Mouse (Mus musculus): ENCODE measurements around the gene Rbms3. TPM values are rescaled to one million over a fixed set of nuclear protein-coding genes. Genes with fewer than 3 reads are reported as not detected.

The Rbms3 gene
- polyA plus RNA-seq, 1 experiment from 2014 or later: 13.1 TPM

- H3K4me3 ChIP-seq: no peak overlapping the region
- H3K27me3 ChIP-seq: no peaks in the 10 kb centered on the region
- no peaks in the 10 kb centered on the region for H3K4me1 ChIP-seq
- H3K9ac ChIP-seq: no peak overlapping the region
- no peak overlapping the region for H3K4me2 ChIP-seq
- no peak overlapping the region for H3K27ac ChIP-seq
- H3K36me3 ChIP-seq (ENCODE audit: poor library complexity, severe bottlenecking): no peaks in the 10 kb centered on the region
- H3K9me3 ChIP-seq (replicated peaks): no peaks in the 10 kb centered on the region
- WGBS: 70% methylated on average over 6 of the region's 6 CpGs
- ATAC-seq: no peak
These were observed 395.0 kb downstream of the Rbms3 start for GRCm38 (mm10) chr9:117234726-117235075.

GRCm38 (mm10) chr9:117234065-117234725 is 395.5 kb downstream of the Rbms3 start:
- Histone ChIP-seq H3K36me3 (ENCODE audit: poor library complexity, severe bottlenecking) (no peaks in the 10 kb centered on the region), H3K9me3 (replicated peaks) (no peaks in the 10 kb centered on the region), H3K27me3 (no peaks in the 10 kb centered on the region), H3K4me2 (no peak overlapping the region), H3K4me1 (no peaks in the 10 kb centered on the region), H3K4me3 (no peak overlapping the region), H3K9ac (no peak overlapping the region), H3K27ac (no peak overlapping the region)
- no peak for ATAC-seq
- 93% methylated on average over 5 of the region's 5 CpGs for WGBS

- H3K9me3 ChIP-seq (replicated peaks): no peaks in the 10 kb centered on the region
- no peak overlapping the region for H3K4me2 ChIP-seq
- no peaks in the 10 kb centered on the region for H3K27me3 ChIP-seq
- H3K4me1 ChIP-seq: no peaks in the 10 kb centered on the region
- WGBS: 90% methylated on average over 8 of the region's 8 CpGs
- H3K4me3 ChIP-seq: no peak overlapping the region
- ATAC-seq: no peak
- H3K9ac ChIP-seq: no peak overlapping the region
- no peaks in the 10 kb centered on the region for H3K36me3 ChIP-seq (ENCODE audit: poor library complexity, severe bottlenecking)
- no peak overlapping the region for H3K27ac ChIP-seq
These were observed 407.0 kb downstream of the Rbms3 start for GRCm38 (mm10) chr9:117222741-117223140.

DNA sequence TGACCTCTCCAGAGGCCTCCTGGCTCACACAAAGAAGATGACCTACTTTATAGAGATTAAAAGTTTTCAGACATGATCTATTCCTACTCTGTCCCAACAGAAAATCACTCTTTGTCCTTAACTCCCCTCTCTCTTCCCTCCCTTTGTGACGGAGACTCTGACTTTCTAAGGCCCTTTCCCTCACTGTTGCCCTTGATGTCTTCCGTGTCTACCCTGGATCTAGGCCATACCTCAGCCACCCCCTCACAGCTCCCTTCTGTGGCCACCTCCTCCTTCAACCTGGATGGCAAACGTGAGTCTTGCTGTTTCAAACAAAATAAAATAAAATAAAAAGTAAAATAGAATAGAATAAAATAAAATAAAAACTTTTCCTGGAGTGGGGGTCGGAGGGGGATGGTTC is 408.2 kb downstream of the Rbms3 start:
- no peak for ATAC-seq
- WGBS: 83% methylated on average over 4 of the region's 4 CpGs

GRCm38 (mm10) chr9:117216026-117216755 is 413.5 kb downstream of the Rbms3 start:
- Histone ChIP-seq H3K4me2 (no peak overlapping the region), H3K4me3 (no peak overlapping the region), H3K27ac (no peak overlapping the region), H3K4me1 (0 out of 2 replicates have a peak, but pooled peaks cover 4% of the 10 kb centered on the region), H3K9me3 (replicated peaks) (no peaks in the 10 kb centered on the region), H3K36me3 (ENCODE audit: poor library complexity, severe bottlenecking) (no peaks in the 10 kb centered on the region), H3K27me3 (no peaks in the 10 kb centered on the region), H3K9ac (no peak overlapping the region)
- ATAC-seq: no peak
- WGBS: 70% methylated on average over 9 of the region's 9 CpGs

More for the DNA sequence above, 408.2 kb downstream of the Rbms3 start:
- H3K9me3 ChIP-seq (replicated peaks): no peaks in the 10 kb centered on the region
- no peak overlapping the region for H3K4me2 ChIP-seq
- H3K36me3 ChIP-seq (ENCODE audit: poor library complexity, severe bottlenecking): no peaks in the 10 kb centered on the region
- no peak overlapping the region for H3K9ac ChIP-seq
- no peak overlapping the region for H3K4me3 ChIP-seq
- no peak overlapping the region for H3K27ac ChIP-seq
- no peaks in the 10 kb centered on the region for H3K27me3 ChIP-seq
- H3K4me1 ChIP-seq: no peaks in the 10 kb centered on the region

DNA sequence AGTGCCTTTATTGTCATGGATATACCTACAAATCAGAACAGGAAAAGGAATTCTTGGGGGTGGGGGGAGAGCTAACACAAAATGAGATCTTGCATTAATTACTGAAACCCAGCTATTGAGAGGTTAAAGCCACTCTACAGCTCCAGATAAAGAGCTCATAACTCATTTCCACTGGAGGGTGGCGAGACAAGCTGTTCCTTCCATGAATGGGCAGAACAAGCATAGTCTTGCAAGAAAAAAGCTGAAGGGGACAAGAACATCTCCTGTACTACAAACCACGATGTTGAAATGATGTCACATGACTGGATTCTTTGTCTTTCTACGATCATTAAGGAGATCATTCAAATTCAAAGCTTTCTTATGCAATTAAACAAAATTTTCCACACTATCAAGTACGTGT is 417.7 kb downstream of the Rbms3 start:
- Histone ChIP-seq H3K4me3 (no peak overlapping the region), H3K9me3 (replicated peaks) (no peaks in the 10 kb centered on the region), H3K27ac (no peak overlapping the region), H3K27me3 (no peaks in the 10 kb centered on the region), H3K4me2 (no peak overlapping the region), H3K9ac (no peak overlapping the region), H3K4me1 (0 out of 2 replicates have a peak, but pooled peaks cover 4% of the 10 kb centered on the region), H3K36me3 (ENCODE audit: poor library complexity, severe bottlenecking) (no peaks in the 10 kb centered on the region)
- 52% methylated on average over 4 of the region's 4 CpGs for WGBS
- ATAC-seq: no peak

DNA sequence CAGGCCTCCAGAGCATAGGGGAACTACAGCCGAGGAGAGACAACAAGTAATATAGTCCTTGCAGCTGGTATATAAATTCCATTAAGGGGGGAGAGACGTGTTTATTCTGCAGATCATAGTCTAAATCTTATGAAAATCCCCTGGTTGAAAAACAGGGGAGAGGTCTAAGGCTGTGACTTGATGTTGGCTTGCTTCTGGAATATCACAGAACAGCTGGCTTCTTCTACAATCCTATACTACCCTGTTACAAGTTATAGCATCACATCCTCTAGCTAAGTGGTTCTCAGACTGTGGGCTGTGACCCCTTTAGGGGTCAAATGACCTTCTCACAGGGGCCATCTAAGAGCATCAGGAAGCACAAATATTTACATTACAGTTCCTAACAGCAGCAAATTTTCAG is 419.4 kb downstream of the Rbms3 start:
- no peaks in the 10 kb centered on the region for H3K36me3 ChIP-seq (ENCODE audit: poor library complexity, severe bottlenecking)
- H3K4me2 ChIP-seq: no peak overlapping the region
- H3K27me3 ChIP-seq: no peaks in the 10 kb centered on the region
- no peak overlapping the region for H3K9ac ChIP-seq
- no peaks in the 10 kb centered on the region for H3K9me3 ChIP-seq (replicated peaks)
- H3K4me3 ChIP-seq: no peak overlapping the region
- H3K27ac ChIP-seq: no peak overlapping the region
- ATAC-seq: no peak
- 87% methylated on average over 2 of the region's 2 CpGs for WGBS
- H3K4me1 ChIP-seq: 0 out of 2 replicates have a peak, but pooled peaks cover 4% of the 10 kb centered on the region

DNA sequence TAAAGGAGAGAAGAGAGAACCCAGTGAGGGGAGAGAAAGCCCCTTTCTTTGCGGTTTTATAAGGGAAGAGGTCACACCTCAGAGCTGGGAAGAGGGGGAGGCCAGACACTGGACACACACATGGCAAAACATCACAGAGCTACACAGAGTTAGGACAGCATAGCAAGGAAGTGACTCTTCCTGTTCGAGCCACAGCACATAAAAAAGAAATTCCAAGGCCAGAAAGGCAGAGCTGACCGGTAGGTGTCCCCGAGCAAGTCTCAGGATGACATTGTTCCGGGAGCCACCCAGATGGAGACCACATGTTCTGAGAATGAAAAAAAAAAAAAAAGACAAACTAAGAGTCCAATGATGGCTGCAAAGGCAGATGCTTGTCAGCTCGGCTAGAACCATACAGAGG is 424.3 kb downstream of the Rbms3 start:
- Histone ChIP-seq H3K4me1 (no peaks in the 10 kb centered on the region), H3K27me3 (no peaks in the 10 kb centered on the region), H3K9ac (no peak overlapping the region), H3K4me3 (no peak overlapping the region), H3K9me3 (replicated peaks) (no peaks in the 10 kb centered on the region), H3K4me2 (no peak overlapping the region), H3K36me3 (ENCODE audit: poor library complexity, severe bottlenecking) (no peaks in the 10 kb centered on the region), H3K27ac (no peak overlapping the region)
- no peak for ATAC-seq
- 84% methylated on average over 6 of the region's 6 CpGs for WGBS

DNA sequence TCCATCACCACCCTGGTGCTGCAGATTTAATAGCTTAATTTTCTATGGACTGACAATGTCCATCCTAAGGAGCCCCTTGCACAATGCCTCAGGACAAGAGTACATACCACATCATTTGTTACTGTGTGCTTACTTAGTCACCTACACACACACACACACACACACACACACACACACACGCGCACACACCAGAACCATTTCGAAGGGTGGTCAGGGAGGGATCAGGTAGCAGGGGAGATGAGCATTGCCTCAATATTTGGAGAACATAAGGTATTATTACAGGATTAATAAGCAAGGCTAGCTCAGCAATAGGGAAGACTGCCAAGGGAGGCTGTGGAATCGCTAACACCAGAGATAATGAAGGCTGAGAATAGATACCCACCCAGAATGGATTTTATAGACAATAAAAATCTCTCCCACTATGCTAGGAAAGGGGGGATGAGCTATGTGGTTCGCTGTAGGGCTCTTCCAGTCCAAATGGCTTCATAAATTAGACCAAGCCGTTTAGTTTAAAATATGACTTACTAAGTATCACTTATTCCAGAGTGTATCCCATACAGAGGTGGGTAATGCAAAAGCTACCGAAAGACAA is 429.6 kb downstream of the Rbms3 start:
- ATAC-seq: no peak
- no peaks in the 10 kb centered on the region for H3K27me3 ChIP-seq
- no peak overlapping the region for H3K4me3 ChIP-seq
- H3K27ac ChIP-seq: no peak overlapping the region
- no peaks in the 10 kb centered on the region for H3K36me3 ChIP-seq (ENCODE audit: poor library complexity, severe bottlenecking)
- 0 out of 2 replicates have a peak, but pooled peaks cover 4% of the 10 kb centered on the region for H3K4me1 ChIP-seq
- no peaks in the 10 kb centered on the region for H3K9me3 ChIP-seq (replicated peaks)
- H3K9ac ChIP-seq: no peak overlapping the region
- no peak overlapping the region for H3K4me2 ChIP-seq
- WGBS: 90% methylated on average over 7 of the region's 7 CpGs

DNA sequence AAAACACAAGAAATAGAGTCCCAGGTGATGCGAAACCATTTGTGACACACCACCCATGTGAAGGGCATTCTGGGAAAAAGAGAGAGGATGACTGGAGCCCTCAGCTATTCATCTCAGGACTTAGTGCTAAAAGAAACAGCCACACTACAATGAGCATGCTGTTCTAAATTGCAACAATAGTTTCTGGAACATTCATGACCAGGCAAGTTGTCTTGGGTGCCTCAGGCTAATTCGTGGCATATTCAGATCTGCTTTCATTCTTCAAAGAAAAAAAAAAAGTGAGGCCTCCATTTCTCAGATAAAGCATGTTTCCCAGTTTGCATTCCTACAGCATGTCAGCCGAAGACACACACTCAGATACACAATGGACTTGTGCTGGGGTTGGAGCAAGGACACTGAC is 432.2 kb downstream of the Rbms3 start:
- H3K9ac ChIP-seq: no peak overlapping the region
- H3K36me3 ChIP-seq (ENCODE audit: poor library complexity, severe bottlenecking): no peaks in the 10 kb centered on the region

DNA sequence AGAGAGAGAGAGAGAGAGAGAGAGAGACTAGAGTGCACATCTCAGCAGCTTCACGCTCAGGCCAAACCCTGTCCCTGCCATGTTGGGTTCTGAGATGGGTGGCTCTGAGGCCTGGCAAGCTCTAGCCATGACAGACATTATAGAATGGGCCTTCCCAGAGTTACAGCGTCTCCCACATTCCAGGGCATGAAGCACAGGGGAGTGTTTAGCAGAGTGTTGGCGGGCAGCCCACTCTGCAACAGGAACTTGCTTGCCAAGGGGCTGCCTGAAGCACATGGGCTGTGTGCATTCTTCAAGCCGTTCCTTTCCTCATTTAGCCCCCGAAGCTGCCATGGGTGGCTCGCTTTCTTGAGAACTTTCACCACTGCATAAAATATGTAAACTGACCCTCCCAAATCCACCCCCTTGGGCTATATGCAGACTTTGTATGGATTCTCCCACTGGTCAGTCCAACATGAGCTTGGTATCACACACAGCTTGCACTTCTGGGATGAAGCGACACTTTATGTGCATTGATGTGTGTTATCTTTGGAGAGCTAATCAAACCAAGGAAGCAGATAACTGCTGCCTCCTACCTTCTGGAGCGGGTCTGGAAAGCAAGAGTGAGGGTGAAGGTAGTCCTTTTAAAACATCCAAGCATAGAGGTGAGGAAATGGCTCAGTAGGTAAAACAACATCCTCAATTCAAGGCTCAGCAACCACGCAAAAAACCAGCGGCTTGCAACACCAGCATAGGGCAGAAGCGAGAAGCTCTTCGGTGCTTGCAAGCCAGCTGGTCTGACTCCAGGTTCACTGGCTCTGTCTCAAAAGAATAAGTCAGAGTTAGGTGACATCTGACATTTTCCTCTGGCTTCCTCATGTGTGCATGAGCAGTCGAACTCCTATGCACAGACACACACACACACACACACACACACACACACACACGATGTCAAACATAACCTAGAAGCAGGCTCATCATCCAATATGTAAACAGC is 436.9 kb downstream of the Rbms3 start:
- 70% methylated on average over 14 of the region's 14 CpGs for WGBS
- peaks cover 11% of the 10 kb centered on the region; the same call in 1 of the 2 replicates for H3K4me1 ChIP-seq
- H3K27me3 ChIP-seq: no peaks in the 10 kb centered on the region
- peak; percentile 81 for ATAC-seq
- no peak overlapping the region for H3K4me2 ChIP-seq
- no peaks in the 10 kb centered on the region for H3K36me3 ChIP-seq (ENCODE audit: poor library complexity, severe bottlenecking)
- H3K9me3 ChIP-seq (replicated peaks): no peaks in the 10 kb centered on the region; the same call in 1 of the 2 replicates
- H3K9ac ChIP-seq: no peak overlapping the region
- H3K27ac ChIP-seq: no peak overlapping the region
- no peak overlapping the region for H3K4me3 ChIP-seq

More for the DNA sequence above, 432.2 kb downstream of the Rbms3 start:
- Histone ChIP-seq H3K4me1 (peaks cover 10% of the 10 kb centered on the region; the same call in 1 of the 2 replicates), H3K4me2 (no peak overlapping the region), H3K4me3 (no peak overlapping the region), H3K9me3 (replicated peaks) (no peaks in the 10 kb centered on the region), H3K27me3 (no peaks in the 10 kb centered on the region), H3K27ac (no peak overlapping the region)
- 78% methylated on average over 3 of the region's 3 CpGs for WGBS
- no peak for ATAC-seq

Data from forebrain, embryonic 13.5 days (tissue).